Mouse (Mus musculus) cerebellum, adult 8-10 months (tissue): Measurements from ENCODE around the gene Kcnip1.

Experiments used
- DNase-seq: peaks from one replicate; pipeline ENCODE4 v3.0.0; 2022

Gene Kcnip1

DNA sequence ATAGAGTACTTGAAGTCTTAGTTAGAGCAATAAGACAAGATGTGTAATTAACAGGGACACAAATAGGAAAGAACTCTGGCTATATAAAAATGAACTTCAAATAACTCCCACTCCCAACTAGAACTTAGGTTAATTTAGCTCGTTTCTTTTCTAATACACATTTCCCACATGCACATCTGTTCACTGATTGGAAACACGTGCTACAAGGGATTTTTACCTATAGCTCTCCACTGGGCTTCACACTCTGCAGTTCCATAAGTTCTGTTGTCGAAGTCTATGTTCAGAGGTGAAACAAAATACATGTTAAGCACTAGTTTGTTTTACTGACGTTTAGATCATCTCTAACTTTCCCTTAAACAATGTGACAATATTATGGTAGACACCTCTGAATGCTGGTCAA lies 12.8 kb downstream of the Kcnip1 start:
- DNase-seq = no peak

DNA sequence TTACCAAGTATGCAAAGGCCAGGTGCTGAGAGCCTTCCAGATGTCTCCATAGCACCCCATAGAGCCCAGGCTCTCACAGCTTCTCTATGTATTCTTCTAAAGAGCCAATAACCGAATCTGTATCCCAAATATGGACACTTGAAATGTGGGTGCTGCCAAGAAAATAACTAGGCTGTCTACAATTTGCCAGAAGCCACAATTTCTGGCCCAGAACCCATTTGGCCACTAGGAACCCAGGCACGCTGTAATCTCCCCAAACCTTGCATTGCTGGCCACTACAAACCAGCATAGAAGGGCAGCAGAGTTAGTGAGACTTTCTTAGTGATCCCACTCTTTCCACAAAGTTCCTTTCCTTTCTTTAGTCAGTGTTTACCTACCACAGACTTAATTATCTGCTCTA lies 17.8 kb downstream of the Kcnip1 start:
- DNase-seq = no peak

DNA sequence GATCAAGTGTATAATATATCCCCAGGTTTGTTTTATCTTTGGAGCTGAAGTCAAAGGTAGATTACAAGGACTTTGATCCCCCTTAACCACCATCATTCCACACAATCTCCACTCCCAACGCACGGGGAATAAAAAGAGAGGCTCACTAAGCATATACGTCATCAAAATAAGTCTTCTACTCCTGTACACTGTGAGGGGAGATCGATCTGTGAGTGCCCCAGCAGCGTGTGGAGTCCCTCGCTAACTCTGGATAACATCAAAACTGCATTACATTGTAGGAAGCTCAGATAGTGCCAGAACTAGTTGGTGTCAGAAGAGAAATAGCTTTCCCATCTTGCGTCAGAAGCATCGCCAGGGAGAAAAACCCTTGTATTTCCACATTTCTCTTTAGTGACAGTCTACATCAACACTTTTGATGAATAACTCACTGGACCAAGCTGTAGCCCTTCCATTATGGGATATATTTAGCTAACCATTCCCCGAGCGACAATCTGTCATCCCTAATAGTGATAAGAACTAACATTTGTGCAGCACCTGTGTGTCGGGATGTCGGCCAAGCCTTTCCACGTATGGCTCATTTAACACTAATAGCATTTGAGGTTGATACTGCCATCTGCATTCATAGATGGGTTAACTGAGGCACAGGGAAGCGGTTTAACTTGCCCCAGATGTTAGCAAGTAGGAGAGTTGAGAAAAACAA lies 18.5 kb downstream of the Kcnip1 start:
- peak; percentile 4 for DNase-seq

DNA sequence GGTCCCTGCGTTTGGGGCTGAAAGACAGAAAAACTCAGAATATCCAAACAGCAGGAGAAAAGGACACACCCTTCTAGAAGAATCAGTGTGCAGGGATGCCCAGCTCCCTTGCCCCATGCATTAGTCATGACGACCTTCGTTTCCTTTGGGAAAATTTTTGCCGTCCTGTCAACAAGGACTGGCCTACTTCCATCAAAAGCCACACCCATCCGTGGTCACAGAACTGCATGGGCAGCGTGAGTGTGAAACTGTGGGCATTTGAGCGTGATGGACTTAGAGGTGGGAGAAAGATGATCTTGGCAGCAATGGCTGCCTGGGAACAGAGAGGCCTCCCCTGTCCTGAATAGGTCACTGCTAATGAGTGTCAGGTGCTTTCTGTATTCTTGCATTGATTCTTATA lies 20.8 kb downstream of the Kcnip1 start:
- DNase-seq = no peak

DNA sequence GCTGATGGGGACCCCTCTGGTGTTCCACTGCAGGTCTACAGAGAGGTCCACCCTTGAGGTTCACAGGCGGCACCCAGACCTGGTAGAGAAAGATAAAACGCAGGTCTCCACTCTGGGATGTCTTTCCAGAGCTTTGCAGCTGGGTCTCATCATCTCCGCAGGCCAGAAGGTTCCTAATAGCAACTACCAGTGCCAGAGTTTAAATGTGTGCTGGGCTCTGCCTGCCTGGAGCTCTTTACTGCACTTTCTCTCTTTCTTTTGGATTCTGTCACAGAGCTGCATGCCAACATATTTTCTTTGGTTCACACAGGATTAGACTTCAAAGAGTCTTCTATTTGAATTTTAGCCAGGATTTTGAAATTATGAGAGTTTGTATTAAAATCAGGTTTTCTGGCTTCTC lies 23.8 kb downstream of the Kcnip1 start:
- no peak for DNase-seq

DNA sequence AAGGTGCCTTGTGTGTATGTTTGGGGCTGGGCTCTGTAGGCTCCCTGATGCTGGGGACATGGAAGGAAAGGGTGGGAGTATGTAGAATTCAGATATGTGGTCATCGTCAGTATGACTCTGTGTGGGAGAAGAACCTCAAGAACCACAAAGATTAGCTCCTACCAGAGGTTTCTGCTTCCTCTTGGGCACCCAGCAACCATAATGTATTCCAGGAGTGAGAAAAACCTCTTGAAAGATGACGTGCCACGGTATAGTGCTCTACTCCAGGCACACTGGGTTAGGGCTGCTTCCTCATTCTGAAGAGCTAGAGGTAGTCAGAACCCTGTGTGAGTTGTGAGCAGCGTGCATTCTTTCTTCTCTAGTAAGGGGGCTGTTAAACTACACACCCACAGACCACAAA lies 25.2 kb downstream of the Kcnip1 start:
- DNase-seq = no peak

DNA sequence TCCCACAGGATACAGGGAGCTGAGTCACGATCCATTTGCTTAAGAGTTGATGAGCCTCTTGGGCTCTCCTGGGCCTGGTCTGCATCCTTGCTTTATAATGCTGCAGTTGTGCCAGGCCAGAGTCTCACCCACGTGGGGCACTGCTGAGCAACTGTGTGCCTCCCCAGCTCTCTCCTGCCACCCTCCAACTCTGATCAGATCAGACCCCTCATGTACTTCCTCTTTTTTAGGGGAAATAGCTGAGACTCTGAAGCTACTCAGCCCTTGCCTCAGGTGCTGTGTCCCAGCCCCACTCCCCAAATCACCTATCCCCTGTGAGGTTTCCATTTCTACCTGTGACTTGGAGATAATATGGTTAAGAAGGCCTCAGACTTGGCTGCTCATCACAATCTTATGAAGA lies 27.6 kb downstream of the Kcnip1 start:
- no peak for DNase-seq

DNA sequence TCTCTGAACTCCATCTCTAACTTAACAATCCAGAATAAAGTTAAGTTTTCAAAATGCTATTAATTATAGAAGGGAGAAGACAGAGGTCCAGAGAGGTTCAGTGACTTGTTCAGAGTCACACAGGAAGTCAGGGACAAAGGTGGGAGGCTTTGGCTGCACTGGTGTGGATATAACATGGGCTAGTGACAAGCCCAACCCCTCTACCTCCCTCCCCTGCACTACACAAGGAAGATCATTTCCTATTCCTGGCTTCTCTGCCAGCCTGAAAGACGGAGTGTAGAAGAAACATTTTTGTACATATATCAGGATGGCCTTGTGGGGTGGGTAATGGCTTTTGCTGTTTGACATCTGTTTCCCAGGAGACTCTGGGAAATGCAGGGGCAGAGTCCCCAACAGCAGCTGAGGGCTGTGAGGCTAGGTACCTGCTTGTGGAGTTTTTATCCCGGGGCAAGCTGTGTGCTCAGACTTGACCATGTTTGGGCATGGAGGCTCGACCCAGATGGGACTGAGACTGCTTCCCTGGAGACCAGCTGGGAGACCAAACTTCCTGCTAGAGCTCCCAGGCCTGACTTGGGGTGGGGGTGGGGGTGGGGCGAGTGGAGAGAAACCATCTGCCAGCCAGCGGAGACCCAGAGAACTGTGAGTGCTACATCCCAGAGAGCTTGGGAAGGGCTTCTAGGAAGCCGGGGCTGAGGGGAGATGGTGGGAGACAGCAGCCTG lies 30.1 kb downstream of the Kcnip1 start, which contains the start of gene Kcnmb1:
Kcnmb1 (plus strand) TSS at position 326 of the 720 bp plus-strand sequence.
- no peak for DNase-seq

DNA sequence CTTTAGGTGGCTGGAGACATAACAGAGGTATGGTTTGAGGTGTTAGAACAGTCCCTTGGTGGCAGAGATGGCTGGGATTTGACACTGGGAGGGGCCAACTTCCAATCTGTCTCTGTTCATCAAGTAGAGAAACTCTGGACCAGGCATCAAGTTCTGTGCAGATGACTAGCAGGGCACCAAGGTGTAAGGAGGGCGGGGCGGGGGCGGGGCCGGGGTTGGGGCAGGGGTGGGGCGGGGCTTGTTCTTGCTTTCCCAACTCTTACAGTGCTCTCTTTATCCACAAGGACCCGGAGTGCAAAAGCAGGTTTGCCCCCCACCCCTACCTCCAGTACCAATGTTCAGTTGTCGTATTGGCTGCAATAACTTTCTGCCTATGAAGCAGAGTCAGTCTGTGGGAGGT lies 30.8 kb downstream of the Kcnip1 start:
- no peak for DNase-seq

DNA sequence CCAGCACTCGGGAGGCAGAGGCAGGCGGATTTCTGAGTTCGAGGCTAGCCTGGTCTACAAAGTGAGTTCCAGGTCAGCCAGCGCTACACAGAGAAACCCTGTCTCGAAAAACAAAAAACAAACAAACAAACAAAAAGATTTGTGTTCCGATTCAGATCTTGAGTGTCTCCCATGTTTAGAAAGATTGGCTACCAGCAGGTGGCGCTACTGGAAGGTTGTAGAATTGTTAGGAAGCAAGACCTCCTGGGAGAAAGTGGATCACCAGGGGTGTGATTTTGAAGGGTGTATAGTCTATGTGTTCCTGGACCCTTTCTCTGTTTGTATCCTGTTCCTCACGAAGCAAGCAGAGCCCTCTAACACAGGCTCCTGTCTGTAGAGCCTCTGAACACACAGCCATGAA lies 34.2 kb downstream of the Kcnip1 start:
- no peak for DNase-seq

DNA sequence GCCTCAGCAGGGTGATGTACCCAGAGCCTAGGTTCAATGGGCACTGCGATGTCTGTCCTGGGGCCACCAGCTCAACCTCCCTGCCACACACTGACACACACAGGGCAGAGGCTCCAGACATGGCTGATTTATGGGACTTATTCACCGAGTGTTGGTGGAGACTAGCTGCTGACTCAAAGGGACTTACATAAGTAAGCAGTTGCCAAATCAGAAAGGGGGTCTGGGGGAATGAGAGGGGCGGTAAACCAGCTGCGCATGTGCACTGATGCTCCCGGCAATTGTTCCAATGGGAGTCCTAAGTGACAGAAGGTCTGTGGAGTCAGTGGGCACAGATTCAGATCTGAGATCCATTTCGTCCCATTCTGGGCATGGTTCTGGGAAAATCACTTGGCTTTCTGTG lies 35.4 kb downstream of the Kcnip1 start:
- DNase-seq = no peak

DNA sequence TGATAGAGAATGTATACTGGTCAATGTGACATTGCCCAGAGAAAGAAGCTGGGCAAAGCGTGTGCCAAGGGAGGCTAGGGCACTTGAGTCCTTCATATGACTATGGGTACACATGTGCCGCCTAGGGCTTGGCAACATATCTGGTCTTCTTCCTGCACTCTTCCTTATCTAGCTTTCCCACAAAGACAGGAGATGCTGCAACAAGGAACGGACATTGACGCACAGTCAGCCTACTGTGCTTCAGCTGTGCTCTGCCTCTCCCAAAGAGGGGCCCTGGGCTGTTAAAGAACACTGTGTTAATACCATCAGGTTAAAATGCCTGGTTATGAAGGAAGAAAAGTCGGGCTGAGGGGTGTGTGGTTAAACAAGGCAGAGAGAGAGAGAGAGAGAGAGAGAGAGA lies 36.3 kb downstream of the Kcnip1 start:
- no peak for DNase-seq

DNA sequence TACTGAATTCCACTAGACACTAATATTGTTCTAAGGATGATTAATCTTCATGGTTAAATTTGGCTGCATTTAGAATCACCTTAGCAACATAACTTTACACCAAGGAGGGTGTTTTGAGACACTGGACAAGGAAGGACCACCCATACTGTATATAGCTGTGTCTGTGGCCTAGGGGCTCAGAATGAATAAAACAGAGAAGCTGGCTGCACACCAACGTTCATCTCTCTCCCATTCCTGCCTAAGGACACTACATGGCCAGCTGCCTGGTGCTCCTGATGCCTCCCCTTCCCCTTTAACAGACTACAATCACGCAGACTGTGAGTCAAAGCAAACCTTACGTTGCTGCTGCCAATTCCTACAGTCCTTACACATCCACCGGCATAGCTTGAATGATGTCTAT lies 37.0 kb downstream of the Kcnip1 start:
- no peak for DNase-seq

DNA sequence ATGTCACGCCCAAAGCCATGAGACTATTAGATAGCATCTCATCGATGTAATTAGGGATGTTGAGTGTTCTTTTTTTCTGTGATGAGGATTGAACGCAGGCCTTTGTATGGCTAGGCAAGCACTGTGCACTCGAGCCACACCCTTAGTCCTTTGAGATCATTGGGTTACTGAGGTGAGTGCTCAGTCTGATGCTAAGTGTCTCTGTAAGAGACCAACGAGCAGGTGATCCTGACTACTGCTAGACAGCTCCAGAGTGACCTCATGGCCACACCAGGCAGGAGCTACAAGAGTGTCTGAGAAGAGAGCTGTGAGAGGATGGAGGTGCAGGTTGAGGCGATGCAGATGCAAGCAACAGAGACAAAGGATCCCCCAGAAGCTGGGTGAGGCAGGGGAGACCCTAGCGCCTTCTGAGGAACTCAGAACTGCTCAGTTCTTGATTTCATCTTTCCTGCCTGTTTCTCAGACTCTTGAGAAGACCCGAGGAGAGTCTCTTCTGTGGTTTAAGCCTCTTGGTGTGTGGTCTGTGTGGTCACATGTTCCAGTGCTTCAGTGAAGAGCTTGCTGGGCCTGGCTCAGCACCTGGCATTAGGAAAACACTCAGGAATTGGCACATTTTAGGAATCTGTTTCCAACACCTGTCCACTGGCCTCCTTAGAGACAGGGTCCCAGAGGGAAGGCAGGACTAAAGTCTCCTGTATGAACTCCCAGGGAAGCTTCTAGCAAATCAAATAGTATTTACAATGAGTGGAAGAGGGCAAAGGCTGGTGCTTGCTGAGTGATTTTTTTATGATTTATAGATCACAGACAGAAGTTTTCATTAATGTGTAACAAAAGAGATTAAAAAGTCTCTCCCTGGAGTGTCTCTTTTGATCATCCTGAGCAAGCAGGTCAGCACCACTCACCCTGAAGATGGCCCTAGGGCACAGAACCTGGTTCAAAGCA lies 41.0 kb downstream of the Kcnip1 start:
- no peak for DNase-seq

DNA sequence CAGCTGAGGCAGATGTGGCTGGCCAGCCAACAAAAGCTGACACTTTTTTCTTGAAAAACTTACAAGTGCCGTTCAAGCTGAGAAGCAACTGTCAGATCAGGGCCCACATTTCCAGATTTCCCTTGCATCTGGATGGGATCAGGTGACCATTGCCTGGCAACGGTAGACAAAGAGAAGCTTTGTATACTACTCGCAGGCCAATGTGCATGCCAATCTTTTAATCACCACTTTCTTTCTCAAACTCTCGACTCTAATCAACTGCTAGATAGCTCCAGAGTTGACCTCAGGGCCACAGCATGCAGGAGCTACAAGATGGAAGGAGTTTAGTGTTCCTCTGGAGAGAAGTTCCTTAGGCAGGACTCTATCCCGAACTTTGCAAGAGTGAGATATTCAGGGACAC lies 41.8 kb downstream of the Kcnip1 start:
- DNase-seq = no peak

DNA sequence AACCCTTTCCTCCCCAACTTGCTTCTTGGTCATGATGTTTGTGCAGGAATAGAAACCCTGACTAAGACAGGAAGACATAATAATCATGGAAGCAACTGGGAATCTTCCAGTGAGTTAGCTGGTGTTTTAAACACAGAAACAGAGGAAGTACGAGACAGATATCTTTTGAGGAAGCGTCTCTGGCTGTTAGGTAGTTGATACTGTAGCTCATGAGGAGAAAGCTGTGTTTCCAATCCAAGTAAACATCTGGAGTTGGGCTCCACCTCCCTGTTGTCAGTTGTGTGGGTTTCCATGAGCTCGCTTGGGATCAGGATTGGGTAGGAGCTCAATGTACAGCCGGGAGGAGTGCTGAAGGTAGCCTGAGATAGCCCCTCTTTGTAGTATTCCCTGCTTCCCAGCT lies 46.5 kb downstream of the Kcnip1 start:
- no peak for DNase-seq

DNA sequence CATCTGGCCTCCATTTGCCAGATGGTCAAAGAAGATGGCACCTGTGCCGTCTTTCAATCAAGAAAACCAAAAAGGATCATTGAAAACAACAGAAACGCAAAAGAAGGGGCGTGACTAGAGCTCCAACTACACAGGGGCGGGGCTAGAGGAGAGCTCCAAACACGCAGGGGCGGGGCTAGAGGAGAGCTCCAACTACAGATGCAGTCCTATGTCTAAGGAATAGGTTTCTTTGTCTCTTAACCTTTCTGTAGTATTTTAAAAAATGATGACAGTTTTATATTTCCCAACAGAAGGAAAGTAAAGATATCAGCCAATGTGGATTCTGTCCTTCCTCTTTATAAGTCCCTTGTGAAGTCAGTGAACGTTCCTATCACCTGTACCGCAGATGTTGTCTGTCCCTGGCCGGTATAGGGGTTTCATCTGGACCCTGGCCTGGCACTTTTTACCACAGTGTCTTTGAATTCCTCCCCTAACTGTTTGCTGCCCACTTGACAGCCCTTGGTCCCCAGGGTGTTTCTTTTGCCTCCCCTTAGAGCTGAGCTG lies 48.1 kb downstream of the Kcnip1 start:
- no peak for DNase-seq

DNA sequence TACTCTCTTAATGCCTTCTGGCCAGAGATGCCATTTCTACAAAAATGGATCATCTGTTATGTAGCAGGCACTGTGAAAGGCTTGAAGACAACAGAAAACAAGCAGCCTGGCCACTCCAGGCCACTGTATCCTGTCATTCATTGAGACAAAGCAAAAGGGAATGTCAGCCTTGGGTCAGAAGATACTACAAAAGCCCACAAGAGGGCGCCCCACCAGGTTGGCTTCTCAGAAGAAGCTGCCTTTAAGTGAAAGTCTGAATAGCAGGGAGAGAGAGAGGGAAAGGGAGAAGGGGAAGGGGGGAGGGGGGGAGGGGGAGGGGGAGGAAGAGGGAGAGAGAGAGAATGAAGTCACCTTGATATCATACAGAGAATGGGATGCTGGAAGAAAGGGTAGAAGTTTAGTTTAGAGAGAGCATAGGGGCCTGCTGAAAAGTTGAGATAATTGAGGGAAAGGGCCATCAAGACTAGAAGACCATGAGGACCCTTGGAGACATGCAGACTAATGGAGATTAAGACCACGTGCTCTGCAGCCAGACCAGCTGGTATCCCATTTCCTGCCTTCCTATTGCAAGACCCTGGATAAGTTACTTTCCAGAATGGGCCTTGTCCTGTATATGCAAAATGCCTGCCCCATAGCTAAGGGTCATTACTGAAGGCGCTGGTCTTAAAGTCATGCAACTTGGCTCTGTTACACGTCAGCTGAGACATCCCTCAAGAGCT lies 48.7 kb downstream of the Kcnip1 start:
- DNase-seq = no peak

DNA sequence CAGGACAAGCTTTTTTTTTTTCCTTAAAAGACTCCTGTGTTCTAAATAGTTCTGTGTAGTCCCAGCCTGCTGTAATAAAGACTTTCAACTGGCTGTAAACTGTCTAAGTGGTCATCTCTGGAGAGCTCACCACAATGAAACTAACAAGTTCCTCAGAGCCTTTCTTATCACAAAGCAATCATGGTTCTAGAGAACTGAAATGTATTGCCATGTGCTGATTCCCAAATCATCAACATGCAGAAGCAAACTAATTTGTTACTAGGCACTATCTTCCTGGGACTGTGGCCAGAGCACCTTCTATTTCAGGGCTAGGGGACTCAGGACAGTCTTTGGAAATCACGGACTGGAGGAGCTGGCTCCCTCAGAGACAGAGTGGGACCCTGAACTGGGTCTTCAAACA lies 49.4 kb downstream of the Kcnip1 start:
- DNase-seq = no peak

DNA sequence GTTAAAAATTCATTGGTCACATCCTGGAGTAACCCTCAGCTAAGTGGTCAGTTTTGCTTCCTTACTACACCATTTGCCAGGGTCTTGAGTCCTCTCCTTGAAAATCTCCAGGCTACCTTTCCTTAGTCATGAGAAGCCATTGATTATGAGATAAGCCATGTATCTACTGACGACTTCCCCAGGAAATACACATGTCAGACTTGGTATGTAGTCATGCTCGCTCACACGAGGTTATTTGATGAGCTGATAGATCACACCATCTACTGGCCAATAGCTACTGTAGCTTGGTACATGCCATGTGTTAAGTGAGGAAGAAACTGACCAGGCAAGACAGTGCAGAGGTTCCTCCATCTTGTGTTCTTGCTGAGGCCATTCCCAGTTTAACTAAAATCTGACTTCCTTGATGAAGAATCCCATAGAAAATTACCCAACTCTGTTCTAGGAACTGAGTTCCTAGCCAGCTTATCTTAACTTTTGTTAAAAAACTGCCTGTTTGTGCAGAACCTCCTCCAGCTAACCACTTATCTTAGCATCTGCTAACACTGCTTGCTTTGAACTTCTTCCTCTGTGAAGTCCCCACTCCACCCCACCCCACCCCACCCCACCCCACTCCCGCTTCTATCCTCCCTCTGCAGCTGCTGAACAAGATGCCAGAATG lies 53.4 kb downstream of the Kcnip1 start:
- no peak for DNase-seq

DNA sequence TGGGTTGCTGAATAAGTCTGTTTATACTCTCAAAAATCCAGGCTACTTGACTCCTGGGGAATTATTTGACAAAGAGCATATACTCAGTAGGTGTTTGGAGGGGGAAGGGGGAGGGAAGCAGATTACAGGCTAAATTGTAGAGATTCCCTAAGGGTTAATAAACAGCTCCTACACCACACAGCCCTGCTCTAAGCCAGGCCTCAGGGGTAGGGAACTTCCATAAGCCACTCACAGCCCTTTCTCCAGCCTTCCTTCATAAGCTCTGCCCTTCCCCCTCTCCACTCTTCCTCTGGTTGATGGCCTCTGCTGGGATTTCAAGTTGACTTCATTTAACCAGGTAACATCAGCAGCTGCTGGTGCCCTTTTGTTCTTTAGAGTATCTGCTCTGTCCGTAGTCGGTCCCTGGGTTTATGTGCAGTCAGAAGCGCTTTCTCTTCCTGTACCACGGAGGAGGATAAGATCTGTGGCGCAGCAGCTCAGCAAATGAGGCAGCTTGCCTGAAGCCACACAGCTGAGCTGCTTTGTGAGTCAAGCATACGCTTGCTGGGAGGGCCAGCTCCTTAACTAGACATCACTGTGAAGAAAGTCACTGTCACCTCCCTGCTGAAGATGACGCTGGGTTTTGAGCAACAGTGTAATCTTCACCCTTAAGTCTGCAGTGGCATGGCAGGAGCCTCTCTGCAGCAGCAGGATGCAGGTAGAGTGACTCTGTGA lies 54.2 kb downstream of the Kcnip1 start:
- DNase-seq = no peak
